Mouse (Mus musculus): Measurements from ENCODE around the gene Phlpp1. TPM values are rescaled to one million over a fixed set of nuclear protein-coding genes. Genes with fewer than 3 reads are reported as not detected.

The Phlpp1 gene
- total and polyA plus RNA-seq, 3 experiments, result 5.0 to 9.4 TPM; not detected in 1

DNA sequence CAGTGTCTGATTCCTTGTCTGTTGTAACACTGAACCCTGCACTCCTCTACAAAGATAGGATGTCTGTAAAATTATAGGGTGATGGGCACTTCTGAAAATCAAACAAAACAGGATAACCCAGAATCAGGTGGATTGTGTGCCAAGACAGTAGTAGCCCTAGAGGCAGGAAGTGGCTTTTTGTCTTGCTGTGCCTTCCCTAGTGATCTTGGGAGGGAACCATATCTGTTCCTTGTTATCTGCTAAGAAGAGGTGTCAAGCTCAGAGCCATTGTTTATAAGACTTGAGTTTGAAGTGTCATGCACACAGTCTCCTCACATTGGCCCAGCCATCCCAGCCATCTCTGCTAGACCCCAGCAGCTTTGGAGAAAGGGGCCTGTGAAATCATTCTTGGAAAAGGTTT lies 187.9 kb downstream of the Phlpp1 start:
- Histone ChIP-seq H3K27me3 (ENCODE audit: control insufficient read depth in 1 of 2, insufficient read depth in 2 of 2, low read length in 2 of 2) (no peaks in the 10 kb centered on the region), H3K9ac (ENCODE audit: control insufficient read depth, low read depth, low read length, poor library complexity, severe bottlenecking) (no peak overlapping the region), H3K9me3 (replicated peaks; ENCODE audit: insufficient read depth, low read length) (no peaks in the 10 kb centered on the region), H3K27ac (ENCODE audit: control insufficient read depth, low read depth, low read length) (no peak overlapping the region), H3K36me3 (ENCODE audit: control insufficient read depth in 1 of 2, insufficient read depth in 2 of 2, low read length in 2 of 2) (peaks cover 0 to 6% of the 10 kb centered on the region in 2 experiments; a peak in 2 of 4 replicates), H3K4me3 (ENCODE audit: control insufficient read depth in 1 of 2, insufficient read depth in 1 of 2, low read depth in 2 of 2, low read length in 2 of 2) (no peak overlapping the region), H3K4me1 (ENCODE audit: control insufficient read depth in 1 of 2, insufficient read depth in 2 of 2, low read length in 2 of 2) (peaks cover 4 to 5% of the 10 kb centered on the region in 2 experiments; a peak in 1 of 4 replicates), H3K79me2 (ENCODE audit: control insufficient read depth, insufficient read depth, low read length, poor library complexity) (no peaks in the 10 kb centered on the region)
- TF ChIP-seq ZMIZ1 (IDR thresholded peaks at IDR 0.05; ENCODE audit: low read depth, low read length) (no peak), ELF1 (IDR thresholded peaks at IDR 0.05; ENCODE audit: low read depth, low read length) (peak; percentile 53; the same call in 1 of the 2 replicates), GATA1 (IDR thresholded peaks at IDR 0.05; ENCODE audit: low read depth, low read length) (peak; percentile 69), EP300 (IDR thresholded peaks at IDR 0.05; ENCODE audit: low read depth in 1 of 2, low read length in 2 of 2) (peak in 1 of 2 experiments; percentile 34; a peak in 1 of 4 replicates), NRF1 (IDR thresholded peaks at IDR 0.05; ENCODE audit: insufficient read depth, low read depth, low read length, poor library complexity, severe bottlenecking) (no peak), USF1 (IDR thresholded peaks at IDR 0.05; ENCODE audit: low read depth, low read length) (no peak), MAX (IDR thresholded peaks at IDR 0.05; ENCODE audit: low read length) (peak; percentile 52; the same call in 1 of the 2 replicates), MXI1 (IDR thresholded peaks at IDR 0.05; ENCODE audit: low read depth, low read length) (no peak), MYB (IDR thresholded peaks at IDR 0.05; ENCODE audit: low read depth, low read length) (no peak), MEF2A (IDR thresholded peaks at IDR 0.05; ENCODE audit: extremely low read depth, insufficient replicate concordance, low read depth, low read length, poor library complexity, severe bottlenecking) (no peak), KAT2A (conservative IDR thresholded peaks at IDR 0.05; ENCODE audit: low read depth, low read length) (no peak), CTCF (IDR thresholded peaks at IDR 0.05 in 2 of 3, conservative IDR thresholded peaks at IDR 0.05 in 1 of 3; ENCODE audit: control insufficient read depth in 1 of 3, insufficient read depth in 1 of 3, low read depth in 2 of 3, low read length in 3 of 3, poor library complexity in 1 of 3, severe bottlenecking in 1 of 3) (no peak)
- peak; percentile 59 for DNase-seq (ENCODE audit: low read depth, low spot score)

DNA sequence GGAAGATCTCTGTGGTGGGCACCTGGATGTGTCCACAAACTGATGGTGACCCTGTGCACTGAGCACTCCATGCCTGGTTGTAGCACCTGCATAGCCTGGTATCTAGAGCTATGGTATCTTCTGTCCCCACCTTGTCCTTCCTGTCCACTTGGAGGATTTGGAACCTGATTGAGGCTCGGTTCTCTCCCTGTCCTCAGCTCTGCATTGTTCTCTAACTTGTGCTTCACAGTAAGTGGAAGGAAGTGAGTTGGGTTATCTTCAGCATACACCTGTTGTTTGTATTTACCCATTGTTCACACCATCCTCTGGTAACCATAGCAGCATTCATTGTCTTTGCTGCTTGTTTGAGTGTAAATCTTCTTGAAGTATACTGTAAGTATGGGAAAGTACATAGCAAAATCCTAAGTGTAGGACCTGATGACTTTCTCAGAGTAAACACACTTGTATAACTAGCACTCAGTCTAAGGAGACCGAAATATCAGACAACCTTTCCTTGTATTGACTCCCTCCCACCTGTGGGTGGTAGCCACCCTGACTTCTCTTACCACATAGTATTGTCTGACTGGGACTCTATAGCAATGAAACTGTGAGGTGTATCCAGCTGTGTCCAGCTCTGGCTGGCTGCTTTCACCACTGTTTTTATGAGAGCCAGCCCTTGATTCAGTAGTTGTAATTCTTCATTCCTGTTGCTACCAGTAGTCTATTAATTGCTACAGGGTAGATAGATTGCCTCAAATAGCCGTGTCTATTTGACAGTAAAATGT lies 191.5 kb downstream of the Phlpp1 start:
- no peaks in the 10 kb centered on the region for H3K9me3 ChIP-seq (replicated peaks; ENCODE audit: insufficient read depth, low read length)
- H3K79me2 ChIP-seq (ENCODE audit: control insufficient read depth, insufficient read depth, low read length, poor library complexity), result no peaks in the 10 kb centered on the region
- H3K27me3 ChIP-seq (ENCODE audit: control insufficient read depth in 1 of 2, insufficient read depth in 2 of 2, low read length in 2 of 2), result no peaks in the 10 kb centered on the region
- H3K4me1 ChIP-seq (ENCODE audit: control insufficient read depth in 1 of 2, insufficient read depth in 2 of 2, low read length in 2 of 2), result peaks cover 4 to 5% of the 10 kb centered on the region in 2 experiments; a peak in 1 of 4 replicates
- no peak overlapping the region for H3K27ac ChIP-seq (ENCODE audit: control insufficient read depth, low read depth, low read length)
- peaks cover 0 to 6% of the 10 kb centered on the region in 2 experiments; a peak in 2 of 4 replicates for H3K36me3 ChIP-seq (ENCODE audit: control insufficient read depth in 1 of 2, insufficient read depth in 2 of 2, low read length in 2 of 2)
- no peak overlapping the region for H3K9ac ChIP-seq (ENCODE audit: control insufficient read depth, low read depth, low read length, poor library complexity, severe bottlenecking)
- H3K4me3 ChIP-seq (ENCODE audit: control insufficient read depth in 1 of 2, insufficient read depth in 1 of 2, low read depth in 2 of 2, low read length in 2 of 2), result no peak overlapping the region
- TF ChIP-seq USF2 (IDR thresholded peaks at IDR 0.05; ENCODE audit: borderline replicate concordance in 1 of 2, insufficient read depth in 1 of 2, low read depth in 1 of 2, low read length in 2 of 2) (no peak), TAL1 (IDR thresholded peaks at IDR 0.05; ENCODE audit: low read length) (peak; percentile 52), MYC (IDR thresholded peaks at IDR 0.05; ENCODE audit: low read depth, low read length) (no peak), HCFC1 (IDR thresholded peaks at IDR 0.05; ENCODE audit: low read depth, low read length) (no peak), SMC3 (IDR thresholded peaks at IDR 0.05; ENCODE audit: low read depth, low read length) (no peak), TCF12 (IDR thresholded peaks at IDR 0.05; ENCODE audit: low read depth, low read length) (0 out of 2 replicates have a peak, but pooled peaks have one; percentile 21), POLR2AphosphoS2 (IDR thresholded peaks at IDR 0.05; ENCODE audit: low read length) (no peak), POLR2AphosphoS5 (IDR thresholded peaks at IDR 0.05; ENCODE audit: borderline replicate concordance, low read depth, low read length) (no peak), KAT2A (conservative IDR thresholded peaks at IDR 0.05; ENCODE audit: low read depth, low read length) (no peak), NELFE (IDR thresholded peaks at IDR 0.05; ENCODE audit: low read depth, low read length) (no peak), ZMIZ1 (IDR thresholded peaks at IDR 0.05; ENCODE audit: low read depth, low read length) (no peak), ZNF384 (IDR thresholded peaks at IDR 0.05; ENCODE audit: low read depth, low read length) (no peak), ETS1 (IDR thresholded peaks at IDR 0.05; ENCODE audit: low read depth, low read length) (no peak), MAX (IDR thresholded peaks at IDR 0.05; ENCODE audit: low read length) (no peak), SIN3A (IDR thresholded peaks at IDR 0.05; ENCODE audit: low read length) (no peak), CHD1 (IDR thresholded peaks at IDR 0.05; ENCODE audit: low read depth, low read length) (no peak)
- DNase-seq (ENCODE audit: low read depth, low spot score), result peak; percentile 34

All from MEL (cell line).